ENCODE assay signal across 9 mouse cellular contexts in genomic region chr14:21985981-21986732, GRCm38 (mm10). TPM values are rescaled to one million over a fixed set of nuclear protein-coding genes. Genes with fewer than 3 reads are reported as not detected.
DNase-seq lines count a peak whose midpoint lies in the region; ATAC-seq and TF ChIP-seq lines count a peak whose summit lies in the region.
"Had no signal": no experiment of that assay in that cellular context is flagged by ENCODE, and none has a peak within 500 bp of the region (broad histone marks: within the 10 kb centered on the region; RNA-seq: fewer than 3 reads in every experiment).

No protein-coding gene starts in this region.

- peak overlapping the region; percentile 88 for H3K4me3 ChIP-seq in neural tube, embryonic 11.5 days (ENCODE audit: low read depth, low read length)
- H3K4me3 ChIP-seq in embryonic fibroblast, embryonic 13.5 days (ENCODE audit: insufficient read depth, low read length): peak overlapping the region; percentile 84
- peak overlapping the region; percentile 57 to 69 for H3K4me3 ChIP-seq in heart, embryonic 14.5 days (ENCODE audit: control insufficient read depth in 1 of 2, insufficient read depth in 1 of 2, low read depth in 1 of 2, low read length in 2 of 2)
- H3K4me3 ChIP-seq in liver, embryonic 12.5 days: peak overlapping the region; percentile 60
- H3K4me3 ChIP-seq in stomach, postnatal 0 days (ENCODE audit: low read depth, low read length): peak overlapping the region; percentile 90

- no peaks in the 10 kb centered on the region for H3K27me3 ChIP-seq in neural tube, embryonic 11.5 days (ENCODE audit: control insufficient read depth, insufficient read depth, low read length)
- H3K27me3 ChIP-seq in heart, embryonic 14.5 days (ENCODE audit: control insufficient read depth, insufficient read depth, low read length): peaks cover 53% of the 10 kb centered on the region
- peaks cover 97% of the 10 kb centered on the region for H3K27me3 ChIP-seq in liver, embryonic 12.5 days (replicated peaks)
- no peaks in the 10 kb centered on the region for H3K27me3 ChIP-seq in stomach, postnatal 0 days (ENCODE audit: control insufficient read depth, insufficient read depth, low read length)
- H3K27me3 ChIP-seq: CH12.LX had no signal

- TF ChIP-seq EP300 in stomach, postnatal 0 days (optimal IDR thresholded peaks at IDR 0.05): no peak

- peak; percentile 24; the same call in 1 of the 2 replicates for TF ChIP-seq POLR2A in embryonic fibroblast, embryonic 13.5 days (IDR thresholded peaks at IDR 0.05; ENCODE audit: low read depth, low read length)

- H3K36me3 ChIP-seq in neural tube, embryonic 11.5 days (ENCODE audit: control insufficient read depth, insufficient read depth, low read length): peaks cover 13% of the 10 kb centered on the region
- no peaks in the 10 kb centered on the region for H3K36me3 ChIP-seq in heart, embryonic 14.5 days (ENCODE audit: control insufficient read depth, insufficient read depth, low read length)
- 0 out of 2 replicates have a peak, but pooled peaks cover 5% of the 10 kb centered on the region for H3K36me3 ChIP-seq in liver, embryonic 12.5 days
- H3K36me3 ChIP-seq in stomach, postnatal 0 days (ENCODE audit: control insufficient read depth, insufficient read depth, low read length): peaks cover 11% of the 10 kb centered on the region; the same call in 1 of the 2 replicates

- peak overlapping the region; percentile 97 for H3K9ac ChIP-seq in neural tube, embryonic 11.5 days (ENCODE audit: low read length)
- peak overlapping the region; percentile 67 for H3K9ac ChIP-seq in heart, embryonic 14.5 days (ENCODE audit: low read length)
- peak overlapping the region; percentile 53 for H3K9ac ChIP-seq in liver, embryonic 12.5 days
- peak overlapping the region; percentile 96 for H3K9ac ChIP-seq in stomach, postnatal 0 days (ENCODE audit: low read length)

- H3K4me1 ChIP-seq in neural tube, embryonic 11.5 days (ENCODE audit: control insufficient read depth, insufficient read depth, low read length): peaks cover 18% of the 10 kb centered on the region
- peaks cover 2% of the 10 kb centered on the region; the same call in 1 of the 2 replicates for H3K4me1 ChIP-seq in embryonic fibroblast, embryonic 13.5 days (ENCODE audit: control insufficient read depth, insufficient read depth, low read length)
- peaks cover 17 to 53% of the 10 kb centered on the region in 2 experiments for H3K4me1 ChIP-seq in heart, embryonic 14.5 days (ENCODE audit: control insufficient read depth in 2 of 2, insufficient read depth in 2 of 2, low read length in 2 of 2)
- H3K4me1 ChIP-seq in liver, embryonic 12.5 days: peaks cover 36% of the 10 kb centered on the region
- peaks cover 5% of the 10 kb centered on the region; the same call in 1 of the 2 replicates for H3K4me1 ChIP-seq in stomach, postnatal 0 days (replicated peaks; ENCODE audit: control insufficient read depth, insufficient read depth)

- no peak for ATAC-seq in neural tube, embryonic 11.5 days (ENCODE audit: insufficient read depth, low FRiP score, low TSS enrichment)
- no peak for ATAC-seq in heart, embryonic 14.5 days (ENCODE audit: insufficient number of reproducible peaks, insufficient read depth, low FRiP score, low read depth)
- no peak for ATAC-seq in liver, embryonic 12.5 days
- ATAC-seq in monocyte, adult 5-6 weeks (replicated peaks; ENCODE audit: insufficient number of reproducible peaks, low FRiP score, low TSS enrichment, poor library complexity, severe bottlenecking): 0 out of 2 replicates have a peak, but pooled peaks have one; percentile 38
- peak; percentile 27 for ATAC-seq in stomach, postnatal 0 days (ENCODE audit: low FRiP score, low TSS enrichment)

- under 1% methylated on average over 48 of the region's 62 CpGs for WGBS in neural tube, embryonic 11.5 days
- under 1% methylated on average over 59 of the region's 62 CpGs for WGBS in heart, embryonic 14.5 days
- WGBS in liver, embryonic 12.5 days (ENCODE audit: insufficient replicate concordance): 2% methylated on average over 61 of the region's 62 CpGs
- under 1% methylated on average over 60 of the region's 62 CpGs for WGBS in stomach, postnatal 0 days

- H3K27ac ChIP-seq in neural tube, embryonic 11.5 days (ENCODE audit: low read depth, low read length): peak overlapping the region; percentile 100
- H3K27ac ChIP-seq in embryonic fibroblast, embryonic 13.5 days (ENCODE audit: insufficient read depth, low read length): peak overlapping the region; percentile 94
- peak overlapping the region in 1 of 2 experiments; percentile 77; a peak in 2 of 4 replicates for H3K27ac ChIP-seq in heart, embryonic 14.5 days (replicated peaks in 1 of 2; ENCODE audit: control insufficient read depth in 1 of 2, insufficient read depth in 1 of 2, low read depth in 2 of 2, low read length in 2 of 2)
- H3K27ac ChIP-seq in liver, embryonic 12.5 days: 0 out of 2 replicates have a peak overlapping the region, but pooled peaks have one; percentile 8
- H3K27ac ChIP-seq in stomach, postnatal 0 days (replicated peaks): peak overlapping the region; percentile 99

- H3K4me2 ChIP-seq in neural tube, embryonic 11.5 days (ENCODE audit: low read depth): peak overlapping the region; percentile 83
- H3K4me2 ChIP-seq in heart, embryonic 14.5 days (ENCODE audit: low read length): peak overlapping the region; percentile 90
- peak overlapping the region; percentile 69 for H3K4me2 ChIP-seq in liver, embryonic 12.5 days
- peak overlapping the region; percentile 94 for H3K4me2 ChIP-seq in stomach, postnatal 0 days (replicated peaks; ENCODE audit: low read depth)

- peak; percentile 61; the same call in 1 of the 2 replicates for TF ChIP-seq CTCF in embryonic fibroblast, embryonic 13.5 days (IDR thresholded peaks at IDR 0.05; ENCODE audit: borderline replicate concordance, insufficient read depth, low read length)
- TF ChIP-seq CTCF in stomach, postnatal 0 days (IDR thresholded peaks at IDR 0.05; ENCODE audit: low read depth): peak; percentile 72

- H3K9me3 ChIP-seq in neural tube, embryonic 11.5 days (ENCODE audit: control insufficient read depth, low read length): no peaks in the 10 kb centered on the region
- no peaks in the 10 kb centered on the region for H3K9me3 ChIP-seq in heart, embryonic 14.5 days (ENCODE audit: control insufficient read depth, low read length)
- H3K9me3 ChIP-seq in liver, embryonic 12.5 days (replicated peaks): no peaks in the 10 kb centered on the region
- no peaks in the 10 kb centered on the region for H3K9me3 ChIP-seq in stomach, postnatal 0 days (ENCODE audit: control insufficient read depth, low read length)

- peak; percentile 82 for DNase-seq in neural tube, embryonic 11.5 days (ENCODE audit: low spot score)
- DNase-seq in neural tube, embryonic 10.5 days (ENCODE audit: extremely low spot score, low spot score): no peak
- peak; percentile 90 for DNase-seq in kidney, postnatal 14 days
- peak; percentile 95 for DNase-seq in stomach, postnatal 0 days (ENCODE audit: low spot score)

RNA-seq across cellular contexts. Expression of gene Zfp503, which starts 3.2 kb away (rescaled TPM):
- 13.3 and 17.1 TPM in 2 replicates for polyA plus RNA-seq in neural tube, embryonic 11.5 days (2014; fragmentation: Nextera tagmentation; extraction: Ambion mirVana)
- polyA plus RNA-seq in embryonic fibroblast, embryonic 13.5 days (2011; ENCODE audit: insufficient read length, low read depth, missing spikeins): 29.8 and 34.4 TPM in 2 replicates
- 0.67 and 1.6 TPM in 2 replicates for polyA plus RNA-seq in heart, embryonic 14.5 days (2014; fragmentation: Nextera tagmentation; extraction: Ambion mirVana)
- 2.8 and 4.0 TPM in 2 replicates for polyA plus RNA-seq in liver, embryonic 12.5 days (2016; fragmentation: Nextera tagmentation; extraction: Ambion mirVana)
- total RNA-seq in monocyte, adult 5-6 weeks (2017): 0.38 to 0.64 TPM (median 0.58 TPM) in 3 replicates
- 10.0 and 11.3 TPM in 2 replicates for polyA plus RNA-seq in stomach, postnatal 0 days (2015; fragmentation: Nextera tagmentation; extraction: Ambion mirVana)
- total RNA-seq: CH12.LX had no signal

RNA-seq across cellular contexts. Expression of gene Lrmda, which starts 33.4 kb away (rescaled TPM):
- 0.66 TPM in 1 of 2 replicates, not detected in the other for polyA plus RNA-seq in neural tube, embryonic 11.5 days (2014; fragmentation: Nextera tagmentation; extraction: Ambion mirVana)
- 0.63 TPM in 1 of 2 replicates, not detected in the other for polyA plus RNA-seq in embryonic fibroblast, embryonic 13.5 days (2011; ENCODE audit: insufficient read length, low read depth, missing spikeins)
- 0.95 and 1.2 TPM in 2 replicates for polyA plus RNA-seq in heart, embryonic 14.5 days (2014; fragmentation: Nextera tagmentation; extraction: Ambion mirVana)
- 0.23 and 0.49 TPM in 2 replicates for polyA plus RNA-seq in liver, embryonic 12.5 days (2016; fragmentation: Nextera tagmentation; extraction: Ambion mirVana)
- 6.4 to 20.3 TPM (median 10.3 TPM) in 3 replicates for total RNA-seq in monocyte, adult 5-6 weeks (2017)
- 0.39 and 0.46 TPM in 2 replicates for polyA plus RNA-seq in stomach, postnatal 0 days (2015; fragmentation: Nextera tagmentation; extraction: Ambion mirVana)

Comparison
In these comparisons a context has a peak if more than half of its experiments do, and no peak if none do; other contexts are left out.
1. ATAC-seq: peak in monocyte, adult 5-6 weeks (single experiment) and stomach, postnatal 0 days (single experiment); none in neural tube, embryonic 11.5 days (single experiment), heart, embryonic 14.5 days (single experiment) and liver, embryonic 12.5 days (single experiment).
2. Peak in every context shown above with its lines, with median percentiles within 50 percentile points of each other: H3K4me2 ChIP-seq, H3K4me3 ChIP-seq and H3K9ac ChIP-seq.